Mouse (Mus musculus) brain, embryonic 14.5 days (tissue): Measurements from ENCODE around the gene Uck2.

ENCODE experiments used
- CTCF ChIP-seq: fragments of 200-500 bp; IDR thresholded peaks from 2 replicates; pipeline ENCODE4 v1.5.1; 2012; ENCODE audit warnings: inconsistent platforms, mild to moderate bottlenecking, moderate library complexity, borderline replicate concordance; ENCODE audit not compliant: insufficient read depth, insufficient read length; ENCODE audit errors: extremely low read depth
- POLR2A ChIP-seq: fragments of 200-500 bp; IDR thresholded peaks from 2 replicates; pipeline ENCODE4 v1.6.1; 2012; ENCODE audit warnings: mild to moderate bottlenecking, inconsistent platforms, borderline replicate concordance; ENCODE audit not compliant: poor library complexity, insufficient read depth, insufficient read length, severe bottlenecking; ENCODE audit errors: extremely low read depth

DNA sequence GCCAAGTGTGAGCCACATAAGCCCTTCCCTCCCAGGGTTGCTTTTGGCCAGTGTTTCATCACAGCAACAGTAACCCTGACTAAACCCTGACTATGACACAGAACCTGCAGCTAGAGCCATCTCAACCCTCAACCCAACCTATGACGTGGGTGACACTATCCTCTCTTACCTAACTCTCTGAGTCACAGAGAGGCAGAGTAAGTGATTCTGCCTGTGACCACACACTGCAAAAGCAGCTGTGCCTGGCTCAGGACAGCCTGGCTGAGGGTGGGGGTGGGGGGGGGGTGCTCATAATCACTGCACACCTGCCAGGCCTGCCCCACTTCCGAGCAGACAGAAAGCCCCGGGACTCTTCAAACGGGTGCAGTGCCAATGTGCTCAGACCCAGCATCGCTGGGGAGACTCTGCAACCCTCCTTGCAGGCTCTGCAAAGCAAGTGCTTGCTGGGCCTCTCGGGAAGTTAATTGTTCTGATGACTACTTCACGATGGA, 42.9 kb downstream of the Uck2 start:
- TF ChIP-seq CTCF: no peak
- TF ChIP-seq POLR2A: no peak
